Mouse (Mus musculus) neural tube, embryonic 13.5 days (tissue): ENCODE results near the gene Tprgl. TPM values are rescaled to one million over a fixed set of nuclear protein-coding genes. Genes with fewer than 3 reads are reported as not detected.

ENCODE experiments used
- ATAC-seq: fragments of 200-750 bp; cut with Nextera tagmentation; 2 replicates; pipeline ENCODE4 v1.8.0; 2017; ENCODE audit warnings: low read depth, mild to moderate bottlenecking, moderate TSS enrichment, moderate library complexity
- H3K27ac ChIP-seq: fragments of 300-500 bp; sonication (generic); replicated peaks from 2 replicates; pipeline ENCODE4 v1.5.1; 2015; ENCODE audit warnings: moderate library complexity, mild to moderate bottlenecking, inconsistent platforms
- H3K27me3 ChIP-seq: fragments of 300-500 bp; sonication (generic); 2 replicates; pipeline ENCODE4 v1.6.1; 2015; ENCODE audit warnings: mild to moderate bottlenecking, inconsistent platforms
- H3K36me3 ChIP-seq: fragments of 300-500 bp; sonication (generic); 2 replicates; pipeline ENCODE4 v1.6.1; 2015; ENCODE audit warnings: mild to moderate bottlenecking, inconsistent platforms
- H3K4me1 ChIP-seq: fragments of 300-500 bp; sonication (generic); replicated peaks from 2 replicates; pipeline ENCODE4 v1.6.1; 2015; ENCODE audit warnings: inconsistent platforms
- H3K4me2 ChIP-seq: fragments of 300-500 bp; sonication (generic); 2 replicates; pipeline ENCODE4 v1.6.1; 2015; ENCODE audit warnings: inconsistent platforms, mild to moderate bottlenecking, moderate library complexity
- H3K4me3 ChIP-seq: fragments of 300-500 bp; sonication (generic); 2 replicates; pipeline ENCODE4 v1.5.1; 2015; ENCODE audit warnings: mild to moderate bottlenecking, inconsistent platforms
- H3K9ac ChIP-seq: fragments of 300-500 bp; sonication (generic); 2 replicates; pipeline ENCODE4 v1.6.1; 2015; ENCODE audit warnings: moderate library complexity, mild to moderate bottlenecking, inconsistent platforms
- H3K9me3 ChIP-seq: fragments of 300-500 bp; sonication (generic); 2 replicates; pipeline ENCODE4 v1.6.1; 2016; ENCODE audit warnings: inconsistent platforms
- WGBS: fragments of 180-500 bp; shearing (Covaris S2); methylation state at CpG from one replicate; pipeline ENCODE4 v1.1.7; 2015; 5-methylcytosine and 5-hydroxymethylcytosine counted together
- polyA plus RNA-seq: library from polyadenylated mRNA; unstranded; fragments of >200 nt; fragmentation: Nextera tagmentation; extraction: Ambion mirVana; gene quantifications from 2 replicates; pipeline ENCODE4 v1.2.1, GENCODE M21; 2015

The Tprgl gene
- polyA plus RNA-seq, 1 experiment from 2014 or later = 191 TPM

GRCm38 (mm10) chr4:154183566-154183965 is 23.1 kb upstream of the Tprgl start:
- Histone ChIP-seq H3K4me3 (no peak overlapping the region), H3K27me3 (no peaks in the 10 kb centered on the region), H3K9me3 (no peaks in the 10 kb centered on the region), H3K9ac (no peak overlapping the region), H3K4me2 (no peak overlapping the region), H3K4me1 (no peaks in the 10 kb centered on the region), H3K36me3 (no peaks in the 10 kb centered on the region), H3K27ac (no peak overlapping the region)
- WGBS = 71% methylated on average over 5 of the region's 5 CpGs
- ATAC-seq = no peak

DNA sequence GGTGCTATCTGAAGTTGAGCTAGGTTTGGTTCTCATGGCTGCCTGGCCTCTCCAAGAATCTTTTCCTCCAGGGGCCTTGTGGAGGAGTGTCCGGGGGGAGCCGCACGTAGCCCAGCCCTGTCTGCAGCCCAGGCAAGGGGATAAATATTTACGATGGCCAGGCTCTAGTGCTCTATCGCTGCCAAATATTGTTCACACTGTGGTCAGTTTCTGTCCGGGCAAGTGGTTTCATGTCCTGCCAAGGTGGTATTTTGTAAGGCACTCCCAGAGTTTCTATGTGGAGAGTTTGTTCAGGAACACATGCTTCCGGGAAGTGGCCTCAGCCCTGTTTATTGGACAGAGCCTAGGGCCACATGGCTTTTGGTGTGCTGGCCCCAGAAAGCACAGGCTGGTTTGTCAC is 20.5 kb upstream of the Tprgl start:
- Histone ChIP-seq H3K4me3 (no peak overlapping the region), H3K9me3 (no peaks in the 10 kb centered on the region), H3K4me1 (no peaks in the 10 kb centered on the region), H3K4me2 (no peak overlapping the region), H3K36me3 (no peaks in the 10 kb centered on the region), H3K27me3 (no peaks in the 10 kb centered on the region), H3K9ac (no peak overlapping the region), H3K27ac (no peak overlapping the region)
- ATAC-seq = no peak
- WGBS = 82% methylated on average over 7 of the region's 7 CpGs

DNA sequence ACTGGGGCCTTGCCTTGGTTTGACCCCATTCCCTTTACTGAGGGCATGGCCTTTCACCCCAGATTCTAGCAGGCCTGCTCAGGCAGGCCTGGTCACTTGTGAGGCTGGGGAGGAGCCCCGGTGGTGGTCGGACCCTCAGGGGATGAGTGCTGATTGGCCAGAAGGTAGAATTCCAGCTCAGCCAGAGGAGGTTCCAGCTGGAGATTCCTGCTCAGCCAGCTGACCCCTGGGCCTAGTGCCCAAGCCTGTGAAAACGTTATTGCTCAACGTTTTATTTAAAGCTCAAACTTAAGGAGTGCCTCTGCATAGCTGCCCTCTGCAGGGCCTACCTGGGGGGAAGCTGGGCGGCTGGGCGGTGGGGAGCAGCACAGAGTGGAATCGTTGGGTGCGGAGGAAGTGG is 16.8 kb upstream of the Tprgl start:
- Histone ChIP-seq H3K27ac (no peak overlapping the region), H3K9me3 (no peaks in the 10 kb centered on the region), H3K4me3 (no peak overlapping the region), H3K4me1 (peaks cover 9% of the 10 kb centered on the region), H3K4me2 (no peak overlapping the region), H3K36me3 (no peaks in the 10 kb centered on the region), H3K9ac (no peak overlapping the region), H3K27me3 (peaks cover 15% of the 10 kb centered on the region)
- 67% methylated on average over 8 of the region's 8 CpGs for WGBS
- no peak for ATAC-seq

- Histone ChIP-seq H3K27me3 (peaks cover 54% of the 10 kb centered on the region), H3K4me1 (peaks cover 32% of the 10 kb centered on the region), H3K9me3 (no peaks in the 10 kb centered on the region), H3K9ac (peak overlapping the region; percentile 60; the same call in 1 of the 2 replicates), H3K4me2 (peak overlapping the region; percentile 82), H3K36me3 (no peaks in the 10 kb centered on the region), H3K27ac (no peak overlapping the region), H3K4me3 (peak overlapping the region; percentile 49)
- WGBS = 35% methylated on average over 13 of the region's 13 CpGs
- no peak for ATAC-seq
Observed at GRCm38 (mm10) chr4:154171931-154172604, 11.6 kb upstream of the Tprgl start.

GRCm38 (mm10) chr4:154171151-154171930 is 10.9 kb upstream of the Tprgl start:
- peak overlapping the region; percentile 49 for H3K4me3 ChIP-seq
- peaks cover 54% of the 10 kb centered on the region for H3K27me3 ChIP-seq
- peak overlapping the region; percentile 82 for H3K4me2 ChIP-seq
- peak overlapping the region; percentile 60 for H3K9ac ChIP-seq
- peaks cover 32% of the 10 kb centered on the region for H3K4me1 ChIP-seq
- no peaks in the 10 kb centered on the region for H3K9me3 ChIP-seq
- ATAC-seq = peak; percentile 8; the same call in 1 of the 2 replicates
- 1% methylated on average over 37 of the region's 37 CpGs for WGBS
- no peaks in the 10 kb centered on the region for H3K36me3 ChIP-seq
- H3K27ac ChIP-seq = no peak overlapping the region

DNA sequence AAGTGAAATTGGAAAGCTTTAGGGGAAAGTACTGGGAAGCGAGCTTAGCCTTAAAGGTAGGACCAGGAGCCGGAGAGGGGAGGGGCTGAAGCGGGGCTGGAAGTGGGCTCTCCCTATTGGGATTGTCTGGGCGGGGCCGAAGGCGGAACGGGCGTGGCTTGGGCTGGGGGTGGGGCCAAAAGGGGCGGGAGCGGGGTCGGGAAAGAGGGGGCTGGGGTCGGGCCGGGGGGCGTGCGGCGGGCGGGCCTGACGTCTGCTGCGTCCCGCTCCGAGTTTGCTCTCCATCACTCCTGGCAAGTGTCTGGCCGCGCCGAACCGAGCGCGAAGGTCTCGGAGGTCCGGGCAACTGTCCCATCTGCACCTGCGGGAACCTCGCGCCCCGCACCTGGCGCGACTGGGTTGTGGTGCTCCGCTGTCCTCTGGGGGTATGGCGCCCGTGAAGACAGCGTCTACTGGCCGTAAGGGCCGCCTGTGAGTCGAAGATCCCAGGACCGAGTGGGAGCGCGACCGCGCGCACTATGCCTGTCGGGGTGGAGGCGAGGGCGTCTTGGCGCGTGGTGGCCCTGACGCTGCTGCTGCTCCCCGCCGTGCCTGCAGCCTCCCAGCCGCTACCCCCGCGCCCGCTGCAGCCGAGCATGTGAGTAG is 10.2 kb upstream of the Tprgl start, which contains the start of gene Megf6:
Gene Megf6 (plus strand): TSS at position 225 of the 645 bp plus-strand sequence.
- no peaks in the 10 kb centered on the region for H3K9me3 ChIP-seq
- no peaks in the 10 kb centered on the region for H3K36me3 ChIP-seq
- ATAC-seq = peak; percentile 72
- H3K4me3 ChIP-seq = peak within 1 kb of the TSS; percentile 49
- no peak within 1 kb of the TSS for H3K27ac ChIP-seq
- H3K27me3 ChIP-seq = peaks cover 54% of the 10 kb centered on the region
- WGBS = under 1% methylated on average over 60 of the region's 61 CpGs
- H3K4me1 ChIP-seq = peaks cover 32% of the 10 kb centered on the region
- H3K4me2 ChIP-seq = peak within 1 kb of the TSS; percentile 82
- H3K9ac ChIP-seq = peak within 1 kb of the TSS; percentile 60

GRCm38 (mm10) chr4:154170021-154170420 is 9.6 kb upstream of the Tprgl start:
- H3K27me3 ChIP-seq = peaks cover 54% of the 10 kb centered on the region
- WGBS = 2% methylated on average over 15 of the region's 15 CpGs

GRCm38 (mm10) chr4:154167053-154167452 is 6.6 kb upstream of the Tprgl start:
- Histone ChIP-seq H3K4me3 (no peak overlapping the region), H3K9me3 (no peaks in the 10 kb centered on the region), H3K27me3 (peaks cover 37% of the 10 kb centered on the region), H3K4me2 (no peak overlapping the region), H3K4me1 (peaks cover 22% of the 10 kb centered on the region), H3K27ac (no peak overlapping the region), H3K36me3 (no peaks in the 10 kb centered on the region), H3K9ac (no peak overlapping the region)
- WGBS = 26% methylated on average over 5 of the region's 5 CpGs
- no peak for ATAC-seq

More at GRCm38 (mm10) chr4:154170021-154170420, 9.6 kb upstream of the Tprgl start:
- H3K4me3 ChIP-seq = peak overlapping the region; percentile 49
- no peak overlapping the region for H3K27ac ChIP-seq
- no peaks in the 10 kb centered on the region for H3K9me3 ChIP-seq
- peak; percentile 18 for ATAC-seq
- peak overlapping the region; percentile 82 for H3K4me2 ChIP-seq
- no peak overlapping the region for H3K9ac ChIP-seq
- H3K36me3 ChIP-seq = no peaks in the 10 kb centered on the region
- H3K4me1 ChIP-seq = peaks cover 32% of the 10 kb centered on the region

DNA sequence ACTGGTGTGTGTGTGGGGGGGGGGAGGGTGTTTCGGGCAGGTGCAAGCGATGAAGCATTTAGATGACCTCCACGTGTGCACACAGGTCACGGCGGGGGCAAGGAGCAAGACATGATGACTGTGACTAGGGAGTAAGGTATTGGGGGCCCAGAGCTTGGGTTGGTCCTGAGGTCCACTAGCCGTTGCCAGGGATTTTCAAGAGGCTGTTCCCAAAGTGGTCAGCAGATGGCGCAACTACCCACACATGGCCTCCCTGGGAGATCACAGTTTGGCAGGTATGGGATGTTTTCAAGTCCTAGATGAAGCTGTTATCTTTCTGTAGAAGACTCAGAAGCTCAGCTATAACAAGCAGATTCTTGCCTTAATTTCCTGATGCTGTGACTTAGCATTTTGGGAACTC is 2.8 kb upstream of the Tprgl start:
- ATAC-seq = no peak
- 12% methylated on average over 7 of the region's 7 CpGs for WGBS
- no peak overlapping the region for H3K9ac ChIP-seq
- H3K36me3 ChIP-seq = peaks cover 5% of the 10 kb centered on the region
- H3K4me3 ChIP-seq = no peak overlapping the region
- H3K27ac ChIP-seq = no peak overlapping the region
- peaks cover 23% of the 10 kb centered on the region for H3K4me1 ChIP-seq
- no peaks in the 10 kb centered on the region for H3K9me3 ChIP-seq
- H3K27me3 ChIP-seq = peaks cover under 1% of the 10 kb centered on the region; the same call in 1 of the 2 replicates
- H3K4me2 ChIP-seq = no peak overlapping the region

- peak overlapping the region; percentile 78 for H3K4me2 ChIP-seq
- peak; percentile 64 for ATAC-seq
- 2% methylated on average over 46 of the region's 47 CpGs for WGBS
Observed at GRCm38 (mm10) chr4:154159961-154160537, 417 bp downstream of the Tprgl start.

GRCm38 (mm10) chr4:154159002-154159401 is 1.5 kb downstream of the Tprgl start:
- peak; percentile 16; the same call in 1 of the 2 replicates for ATAC-seq
- Histone ChIP-seq H3K36me3 (peaks cover 41% of the 10 kb centered on the region), H3K4me3 (peak overlapping the region; percentile 89; the same call in 1 of the 2 replicates), H3K27me3 (no peaks in the 10 kb centered on the region), H3K9ac (peak overlapping the region; percentile 81; the same call in 1 of the 2 replicates), H3K4me1 (peaks cover 23% of the 10 kb centered on the region), H3K27ac (no peak overlapping the region), H3K9me3 (no peaks in the 10 kb centered on the region), H3K4me2 (peak overlapping the region; percentile 78)
- whole genome bisulfite sequencing = 22% methylated on average over 6 of the region's 6 CpGs

More at GRCm38 (mm10) chr4:154159961-154160537, 417 bp downstream of the Tprgl start:
- H3K36me3 ChIP-seq = peaks cover 33% of the 10 kb centered on the region
- peak overlapping the region; percentile 89 for H3K4me3 ChIP-seq
- H3K27me3 ChIP-seq = no peaks in the 10 kb centered on the region
- peak overlapping the region; percentile 85 for H3K27ac ChIP-seq
- H3K4me1 ChIP-seq = peaks cover 23% of the 10 kb centered on the region
- no peaks in the 10 kb centered on the region for H3K9me3 ChIP-seq
- peak overlapping the region; percentile 81 for H3K9ac ChIP-seq
